Mouse (Mus musculus) MEL-GATA-1-ER (cell line): ENCODE measurements around the gene Mtln.
A peak's percentile ranks its signal among the peaks of the same experiment; 100 is the strongest.

Experiments used
- DNase-seq: peaks from one replicate; pipeline ENCODE4 v3.0.0-alpha.2; 2012; ENCODE audit warnings: low read depth; ENCODE audit errors: extremely low read depth

The Mtln gene

DNA sequence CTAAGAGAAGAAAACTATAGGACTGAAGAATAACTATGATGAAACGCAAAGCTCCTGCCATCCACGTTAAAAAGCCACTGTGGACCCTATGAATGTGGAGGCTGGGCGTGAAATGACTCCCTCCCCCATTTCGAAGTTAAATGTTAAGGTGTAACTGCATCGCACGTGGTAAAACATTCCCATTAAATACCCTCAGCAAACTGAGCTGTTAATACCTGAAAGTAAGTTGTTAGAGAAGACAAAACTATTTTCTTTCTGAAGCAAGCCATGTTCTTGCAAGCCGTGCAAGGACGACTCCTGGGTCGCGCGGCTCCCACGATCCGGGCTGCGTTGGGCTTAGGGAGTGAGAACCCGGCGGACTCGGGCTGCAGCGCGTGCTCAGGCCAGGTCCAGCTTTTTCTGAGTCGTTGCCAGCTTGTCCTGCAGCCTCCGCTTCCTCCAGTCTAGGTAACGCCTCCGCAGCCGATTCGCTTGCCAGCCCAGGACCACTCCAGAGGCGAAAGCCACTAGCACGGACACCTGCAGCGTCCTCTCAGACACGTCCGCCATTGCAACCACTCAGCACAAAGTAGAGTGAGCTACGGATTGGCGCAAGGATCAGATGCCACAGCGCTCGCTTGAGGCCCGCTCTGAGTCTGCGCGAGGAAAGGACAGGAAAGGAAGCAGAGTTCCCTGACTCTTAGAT is at the start of gene Mtln:
Gene Mtln, minus strand, starts transcription at position 570 of the 685 bp plus-strand sequence.
- peak; percentile 83 for DNase-seq

DNA sequence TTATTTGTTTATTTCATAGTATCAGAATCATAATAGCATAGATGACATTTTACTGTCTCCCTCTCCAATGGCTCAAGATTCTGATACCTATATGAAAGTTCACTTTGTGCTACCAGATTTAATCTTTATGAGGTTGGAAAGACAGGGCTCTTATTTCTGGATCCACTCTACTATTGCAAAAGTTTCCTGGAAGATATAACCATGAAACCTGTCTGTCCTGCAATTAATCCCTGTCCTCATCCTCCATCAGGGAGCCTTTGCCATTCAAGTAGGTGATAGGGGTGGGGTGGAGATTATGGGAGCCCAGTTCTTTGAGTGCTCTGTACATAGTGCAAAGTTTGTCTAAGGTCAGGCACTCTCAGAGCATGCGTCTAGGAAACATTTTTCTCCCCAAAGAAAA is 49.1 kb upstream of the Mtln start:
- DNase-seq: no peak

DNA sequence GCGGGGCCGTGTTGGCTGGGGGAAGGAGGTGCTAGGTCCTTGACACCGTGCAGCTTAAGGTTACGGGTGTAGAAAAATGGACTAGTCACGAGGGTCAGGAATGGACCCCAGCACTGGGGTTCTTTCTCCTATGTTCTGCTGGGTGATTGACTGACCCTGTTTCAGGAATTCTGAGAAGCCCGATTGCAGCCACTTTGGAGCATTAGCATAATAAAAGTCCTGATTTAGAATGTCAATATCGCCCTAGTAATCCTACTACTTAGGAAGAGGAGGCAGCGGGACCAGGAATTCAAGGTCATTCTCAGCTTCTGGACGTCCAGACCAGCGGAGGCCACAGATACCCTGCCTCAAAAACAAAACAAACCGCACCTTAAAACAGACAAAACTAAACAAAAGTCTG is 47.1 kb upstream of the Mtln start:
- DNase-seq: no peak

DNA sequence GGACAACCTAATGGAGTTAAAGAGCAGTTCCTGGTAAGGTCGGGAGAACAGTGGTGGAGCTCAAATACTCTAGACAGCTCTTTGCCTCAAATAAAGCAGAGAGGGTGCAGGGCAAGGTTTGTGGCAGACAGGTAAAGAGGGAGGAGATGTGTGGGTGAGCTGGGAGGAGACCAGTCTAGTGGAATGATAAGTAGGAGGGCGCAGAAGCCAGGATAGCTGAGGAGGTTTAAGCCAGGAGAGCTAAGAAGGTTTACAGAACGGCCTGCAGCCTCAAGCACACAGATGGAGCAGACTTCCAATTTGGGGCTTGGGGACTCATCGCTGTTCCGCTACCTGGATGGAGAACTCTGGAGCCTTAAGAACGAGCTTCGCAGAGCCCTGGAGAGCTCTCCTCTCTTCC is 46.3 kb upstream of the Mtln start, which contains the start of gene Acoxl:
Gene Acoxl, plus strand, starts transcription at position 301 of the 400 bp plus-strand sequence.
- DNase-seq: no peak

DNA sequence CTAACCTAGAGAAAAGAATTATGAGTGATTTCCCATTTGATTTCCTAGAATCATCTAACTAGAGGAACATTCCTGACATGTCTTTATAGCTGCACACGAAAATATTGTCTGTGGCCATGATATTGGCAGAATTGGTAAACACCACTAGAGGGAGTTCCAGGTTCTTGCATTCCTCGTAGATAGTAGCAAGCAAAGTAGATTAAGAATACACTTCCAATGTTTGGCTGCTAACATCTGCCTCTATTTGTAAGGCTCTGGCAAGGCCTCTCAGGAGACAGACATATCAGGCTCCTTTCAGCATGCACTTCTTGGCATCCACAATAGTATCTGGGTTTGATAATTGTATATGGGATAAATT is 40.5 kb upstream of the Mtln start:
- peak; percentile 75 for DNase-seq

DNA sequence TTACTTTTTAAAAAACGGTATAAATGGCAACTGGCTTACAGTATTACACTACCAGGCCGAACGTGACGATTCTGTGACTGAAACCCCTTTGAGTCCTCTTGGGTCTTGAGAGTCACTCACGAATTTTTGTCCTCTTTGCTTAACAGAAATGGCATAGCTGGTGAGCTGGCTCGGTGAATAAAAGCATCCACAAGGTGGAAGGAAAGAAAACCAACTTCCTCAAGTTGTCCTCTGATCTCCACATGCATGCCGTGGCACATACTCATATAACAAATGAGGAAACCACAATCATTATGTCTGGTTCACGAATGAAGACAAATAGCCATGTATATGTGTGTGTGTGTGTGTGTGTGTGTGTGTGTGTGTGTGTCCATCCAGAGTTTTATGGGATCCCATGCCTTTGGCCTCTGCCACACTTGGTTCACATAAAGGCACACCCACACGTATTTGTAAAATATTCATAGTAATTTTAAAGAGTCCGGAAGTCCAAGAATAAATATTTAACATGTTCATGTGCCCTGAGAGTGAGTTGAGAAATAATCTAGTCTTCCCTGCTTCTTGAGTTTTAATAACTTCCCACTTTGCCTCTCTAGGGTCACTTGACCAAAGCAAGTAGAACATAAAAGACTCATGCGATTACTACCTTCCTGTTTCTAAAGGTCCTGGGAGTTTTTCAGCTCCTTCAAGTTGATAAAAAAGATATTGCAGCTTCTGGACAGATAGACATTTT is 40.0 kb upstream of the Mtln start:
- DNase-seq: no peak

DNA sequence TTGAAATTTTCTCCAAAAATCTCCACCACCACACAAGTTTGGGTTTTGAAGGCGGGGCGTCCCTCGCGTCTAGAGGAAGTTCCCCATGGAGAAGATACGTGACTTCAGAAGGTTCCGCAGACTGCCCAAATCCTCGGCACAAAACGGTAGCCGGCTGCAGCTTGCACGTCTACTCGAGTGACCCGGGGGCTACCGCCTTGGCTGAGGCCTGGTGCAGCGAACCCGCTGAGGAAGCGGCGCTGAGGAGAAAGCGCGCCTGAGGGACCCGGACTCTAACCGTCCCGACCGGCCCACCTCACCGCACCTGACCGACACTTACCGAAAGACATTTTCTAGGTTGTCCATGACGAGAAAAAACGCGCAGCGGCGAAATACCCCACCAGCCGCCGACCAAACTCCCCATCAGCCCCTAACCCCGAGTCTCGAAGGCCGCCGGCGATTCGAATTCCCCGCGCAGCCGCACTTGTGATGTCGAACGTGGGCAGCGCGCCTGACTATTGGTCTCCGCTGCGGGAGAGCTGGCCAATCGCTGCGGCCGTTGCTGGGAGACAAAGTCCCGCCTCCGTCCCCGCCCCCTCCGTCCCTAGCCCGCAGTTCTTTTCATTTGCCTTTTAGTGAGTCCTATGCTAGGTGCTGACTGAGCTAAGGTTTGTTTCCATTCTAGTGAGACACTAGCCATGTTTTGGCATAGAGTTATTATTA is 39.3 kb upstream of the Mtln start, which contains the start of gene Bub1:
Gene Bub1, minus strand, starts transcription at position 465 of the 702 bp plus-strand sequence.
- DNase-seq: peak; percentile 69

DNA sequence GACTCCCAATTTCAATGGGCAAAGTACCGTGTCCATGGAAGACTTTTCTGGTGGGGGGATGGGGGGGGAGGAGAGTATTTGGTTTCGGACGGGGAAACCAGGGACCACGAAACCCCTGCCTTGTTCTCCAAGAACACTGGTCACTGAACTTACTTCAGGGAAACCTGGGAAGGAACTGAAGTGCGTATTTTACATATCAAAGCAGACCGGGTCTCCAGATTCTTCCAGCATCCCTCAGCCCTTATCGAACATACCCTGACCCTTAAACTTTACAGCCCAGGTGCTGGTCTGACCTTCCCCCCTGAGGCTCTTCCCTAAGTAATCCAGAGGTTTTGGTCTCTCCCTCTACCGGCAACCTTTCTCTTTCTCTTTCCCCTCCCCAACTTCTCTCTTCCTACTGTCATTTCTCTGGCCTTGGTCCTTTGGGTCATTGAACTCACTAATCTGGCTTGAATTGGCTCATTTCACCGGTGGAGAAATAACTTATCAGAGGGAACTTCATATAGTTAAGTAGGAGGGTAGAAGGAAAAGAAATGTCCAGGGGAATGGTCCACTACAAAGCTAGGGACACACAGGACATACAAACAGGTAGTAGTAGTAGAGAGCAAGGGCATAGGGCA is 2.5 kb downstream of the Mtln start:
- no peak for DNase-seq

DNA sequence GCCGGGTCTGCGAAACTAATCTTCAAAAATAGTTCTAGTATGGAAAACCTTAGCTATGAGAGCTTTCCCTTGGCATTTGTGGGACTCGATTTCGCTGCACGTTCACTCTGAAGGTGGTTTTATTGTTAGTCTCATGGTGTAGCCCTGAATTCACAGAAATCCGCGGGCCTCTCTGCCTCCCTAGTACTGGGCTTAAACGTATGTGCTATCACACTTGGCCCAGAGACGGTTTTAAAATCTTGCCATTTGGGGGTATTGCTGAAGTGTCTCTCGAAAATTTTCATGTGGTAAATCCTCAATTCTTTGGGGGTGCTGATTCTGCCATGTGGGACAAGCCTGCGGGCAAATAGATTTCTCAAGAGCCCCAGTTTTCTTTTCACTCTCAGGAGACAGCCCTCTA is 3.1 kb downstream of the Mtln start:
- no peak for DNase-seq

DNA sequence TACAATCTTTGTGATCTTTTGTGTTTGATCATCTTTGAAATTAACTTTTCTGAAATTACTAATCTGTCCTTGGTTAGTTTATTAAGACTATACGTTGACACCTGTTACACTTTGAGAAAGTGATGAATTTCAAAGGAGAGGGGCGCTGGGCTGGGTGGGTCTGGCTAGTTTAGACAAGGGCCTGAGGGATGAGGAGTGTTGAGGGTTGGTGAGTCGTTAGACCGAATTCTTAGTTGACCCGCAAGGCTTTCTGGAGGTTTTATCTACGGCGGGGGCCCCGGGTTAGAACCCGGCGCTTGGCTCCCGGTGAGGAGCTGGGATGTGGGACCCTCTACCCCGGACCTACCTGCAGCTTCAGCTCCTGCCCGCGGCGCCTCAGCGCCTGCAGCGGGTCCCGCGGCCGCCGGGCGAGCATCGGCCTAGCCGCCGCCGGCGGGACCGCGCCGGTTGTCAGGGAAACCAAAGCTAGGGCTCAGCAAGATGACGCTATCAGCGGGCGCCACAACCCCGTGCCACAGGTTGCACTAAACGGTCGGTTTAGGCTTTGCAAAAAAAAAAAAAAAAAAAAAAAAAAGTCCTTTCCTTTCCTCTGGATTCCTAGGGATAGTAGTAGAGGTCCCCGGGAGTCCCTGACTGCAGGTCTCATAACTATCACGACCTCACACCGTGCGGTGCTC is 3.7 kb downstream of the Mtln start, which contains the start of gene Nphp1:
Gene Nphp1, minus strand, starts transcription at position 458 of the 677 bp plus-strand sequence.
- DNase-seq: peak; percentile 65

DNA sequence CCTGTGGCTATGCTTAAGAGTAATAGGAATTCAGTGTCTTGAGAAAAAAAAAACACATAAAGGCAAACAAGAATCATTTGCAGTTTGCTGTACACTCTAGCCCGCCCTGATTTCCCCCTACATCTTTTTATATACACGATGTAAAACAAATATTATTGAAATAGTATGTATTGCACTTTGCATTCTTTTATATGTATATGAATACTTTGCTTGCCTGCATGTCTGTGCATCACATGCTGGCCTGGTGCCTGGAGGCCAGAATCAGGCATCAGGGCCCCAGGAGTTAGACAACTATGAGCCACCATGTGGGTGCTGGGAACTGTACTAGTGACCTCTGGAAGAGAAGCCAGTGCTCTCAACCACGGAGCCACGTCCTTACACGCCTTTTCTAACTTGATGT is 5.1 kb downstream of the Mtln start:
- DNase-seq: no peak

DNA sequence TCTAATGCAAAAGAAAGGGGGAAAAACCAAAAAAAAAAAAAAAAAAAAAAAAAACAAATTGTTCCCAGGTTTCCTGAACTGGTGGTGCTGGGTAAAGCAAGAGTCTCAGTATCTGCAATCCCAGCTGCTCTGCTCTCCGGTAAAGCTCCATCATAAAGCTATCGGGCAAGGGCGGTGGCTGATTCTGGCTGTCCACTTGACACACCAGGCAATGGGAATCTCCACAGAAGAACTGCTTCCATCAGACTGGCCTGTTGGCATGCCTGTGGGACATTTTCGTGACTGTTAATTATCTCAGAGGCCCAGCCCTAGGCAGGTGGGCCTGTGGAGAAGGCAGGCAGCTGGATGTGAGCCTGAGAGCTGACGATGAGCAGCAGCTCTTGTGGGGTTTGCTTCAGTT is 13.8 kb downstream of the Mtln start:
- no peak for DNase-seq

DNA sequence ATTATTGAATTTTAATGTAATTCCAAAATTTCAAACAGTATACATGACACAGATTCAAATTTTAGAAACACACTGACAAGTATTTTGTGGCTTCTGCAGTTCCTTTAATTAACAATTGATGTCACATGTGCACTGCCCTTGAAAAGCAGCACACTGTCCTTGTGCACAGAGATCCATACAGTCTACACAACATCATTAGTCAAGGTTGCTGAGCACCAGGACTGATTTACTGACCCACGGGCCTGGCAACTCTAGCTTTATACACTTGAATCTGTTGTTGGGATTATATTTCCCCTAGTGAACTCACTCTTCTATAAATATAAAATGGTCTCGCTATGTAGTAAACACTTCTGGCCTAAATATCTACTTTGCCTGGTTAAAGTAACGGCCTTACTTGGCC is 17.3 kb downstream of the Mtln start:
- no peak for DNase-seq

DNA sequence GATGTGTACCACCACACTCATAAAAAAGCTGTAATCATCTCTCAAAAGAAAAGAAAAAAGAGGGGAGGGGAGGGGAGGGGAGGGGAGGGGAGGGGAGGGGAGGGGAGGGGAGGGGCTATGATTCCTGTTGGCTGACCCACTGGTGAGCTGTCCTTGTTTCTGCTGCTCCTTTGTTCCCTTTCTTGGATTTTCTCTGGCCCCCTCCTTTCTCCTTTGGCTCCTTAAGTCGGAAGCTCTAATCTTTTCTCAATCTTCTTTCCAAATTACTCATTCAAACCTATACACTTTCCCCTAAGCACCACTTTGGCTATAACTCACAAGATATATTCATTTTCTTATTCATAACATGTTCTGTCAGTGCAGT is 17.7 kb downstream of the Mtln start:
- no peak for DNase-seq

DNA sequence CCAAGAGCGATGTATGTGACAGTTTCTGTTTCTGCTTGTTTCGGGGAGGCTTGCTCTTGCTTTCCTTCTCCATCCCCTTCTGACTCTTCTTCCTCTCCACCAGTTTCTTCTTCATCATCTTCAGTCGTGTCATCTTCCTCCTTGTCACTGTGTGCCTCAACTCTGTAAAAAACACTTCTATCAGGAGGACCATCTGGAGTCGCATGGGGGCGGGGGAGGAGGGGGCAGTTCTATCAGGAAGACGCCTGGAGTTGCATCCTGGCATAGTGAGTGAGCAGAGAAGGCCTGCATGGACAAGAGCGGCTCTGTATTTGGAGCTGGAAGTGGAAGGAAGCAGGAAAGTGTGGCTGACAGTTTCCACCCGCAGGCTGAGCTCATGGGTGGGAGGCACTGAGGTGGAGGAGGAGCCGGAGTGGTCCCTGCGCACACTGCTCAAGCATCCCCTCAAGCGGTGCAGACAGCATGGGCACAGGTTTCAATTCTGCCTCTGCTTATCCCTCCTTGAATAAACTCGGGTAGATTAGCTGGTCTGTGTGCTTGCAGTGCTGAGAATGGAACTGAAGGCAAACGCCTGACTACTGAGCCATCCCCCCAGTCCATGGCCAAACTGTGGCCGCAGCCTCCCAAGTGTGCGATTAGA is 18.2 kb downstream of the Mtln start:
- DNase-seq: no peak

DNA sequence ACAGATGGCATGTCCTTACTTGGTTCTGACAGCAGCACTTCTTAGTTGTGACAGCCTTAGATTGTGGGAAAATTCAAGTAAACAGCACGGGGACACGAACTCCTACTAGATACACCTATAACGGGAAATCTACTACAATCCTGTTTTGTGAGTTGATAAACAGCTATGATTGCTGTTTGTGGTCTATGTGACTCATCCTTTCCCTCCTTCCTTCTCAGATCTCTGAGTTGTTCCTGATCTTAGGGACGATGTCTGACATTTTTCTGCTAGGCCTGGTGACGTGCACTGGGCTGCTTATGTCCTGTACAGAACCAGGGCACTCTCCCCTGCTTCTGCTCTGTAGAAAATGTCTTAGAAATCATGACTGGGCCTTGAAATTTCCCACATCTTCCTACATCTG is 30.7 kb downstream of the Mtln start:
- no peak for DNase-seq

DNA sequence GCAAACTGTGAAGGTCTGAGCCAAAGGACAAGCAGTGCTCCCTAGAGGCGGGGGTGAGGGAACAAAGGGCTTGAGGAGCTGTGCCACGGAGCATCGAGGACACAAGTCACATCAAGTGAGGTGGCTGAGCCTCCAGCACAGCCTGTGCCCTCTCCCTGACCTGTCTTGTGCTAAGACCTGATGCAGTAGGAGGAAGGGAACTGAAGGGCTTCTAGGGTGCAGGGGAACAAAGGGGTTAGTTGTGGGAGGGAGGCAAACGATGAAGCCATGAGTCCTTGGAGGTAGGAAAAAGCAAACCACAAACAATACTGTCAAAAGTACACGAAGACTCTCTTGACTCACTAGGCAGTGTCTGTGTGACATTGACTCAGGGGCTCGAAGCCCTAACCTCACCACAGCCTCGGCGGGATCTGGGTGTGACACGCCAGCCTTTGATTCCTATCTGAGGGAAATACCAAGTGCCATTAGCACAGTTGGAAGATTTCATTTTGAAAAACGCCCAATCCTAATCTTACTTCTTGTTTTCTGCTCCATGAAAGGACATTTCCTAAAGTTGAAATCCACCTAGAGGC is 31.8 kb downstream of the Mtln start:
- peak; percentile 12 for DNase-seq

DNA sequence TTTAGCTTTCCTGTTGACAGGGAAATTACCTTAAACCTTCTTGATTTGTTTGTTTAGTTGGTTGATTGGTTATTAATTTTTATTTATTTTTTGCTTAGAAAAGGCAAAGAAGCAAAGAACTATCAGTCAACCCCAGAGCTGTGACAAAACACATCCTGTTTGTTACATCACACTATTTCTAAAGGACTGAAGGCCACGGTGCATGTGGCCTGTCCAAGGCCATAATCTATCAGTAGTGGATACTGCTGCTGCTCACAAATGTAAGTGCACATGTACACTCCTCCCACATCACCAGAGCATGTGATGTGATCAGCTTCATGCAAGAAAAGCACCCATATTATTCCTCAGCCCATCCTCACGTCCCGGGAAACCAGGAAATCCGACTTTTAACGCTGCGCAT is 32.3 kb downstream of the Mtln start:
- no peak for DNase-seq

DNA sequence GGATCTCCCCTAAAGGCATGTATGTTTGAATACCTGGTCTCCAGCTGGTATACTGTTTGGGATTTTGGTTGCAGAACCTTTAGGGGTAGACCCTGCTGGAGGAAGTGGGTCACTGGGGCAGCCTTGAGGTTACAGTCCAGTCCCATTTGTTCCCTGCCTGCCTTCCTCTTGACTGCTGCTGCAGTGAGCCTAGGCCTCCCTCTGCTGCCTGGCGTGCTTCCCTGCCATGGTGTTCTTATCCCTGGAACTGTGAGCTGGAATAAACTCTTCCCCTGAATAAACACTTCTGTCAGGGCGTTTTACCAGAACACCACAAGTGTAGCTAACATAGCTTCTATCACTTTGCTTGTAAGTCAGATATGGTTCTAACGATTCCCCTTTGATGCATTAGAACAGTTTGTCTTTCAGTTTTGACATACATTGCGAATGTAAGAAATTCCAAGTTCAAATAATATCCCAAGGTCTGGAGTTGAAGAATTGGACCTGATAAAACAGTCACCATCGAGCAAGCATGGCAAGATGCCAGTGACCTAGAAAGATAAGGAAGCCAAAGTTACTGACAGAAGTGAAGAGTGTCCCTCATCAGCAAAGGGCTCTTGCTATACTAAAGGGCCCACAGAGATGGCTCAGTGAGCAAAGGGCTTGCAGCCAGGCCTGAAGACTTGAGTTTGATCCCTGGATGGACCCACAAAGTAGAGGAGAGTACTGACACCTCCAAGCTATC is 33.0 kb downstream of the Mtln start:
- DNase-seq: no peak

DNA sequence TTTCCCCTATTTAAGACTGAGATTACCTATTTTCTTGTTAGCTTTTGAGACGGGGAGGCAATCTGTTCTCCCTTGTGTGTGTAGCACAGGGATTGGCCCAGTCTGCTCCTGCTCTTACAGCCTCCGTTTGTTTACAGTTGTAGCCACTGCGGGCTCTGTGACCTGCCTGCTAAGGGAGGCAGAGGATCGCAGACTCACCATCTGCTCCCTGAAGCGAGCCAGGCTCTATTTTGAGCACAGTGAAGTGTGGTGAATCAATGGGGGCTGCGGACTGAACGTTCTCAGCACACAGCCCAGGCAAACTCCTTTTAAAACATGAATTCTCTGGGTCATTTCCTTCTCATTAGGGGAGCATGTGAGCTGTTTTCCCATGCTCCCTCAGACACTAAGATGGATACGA is 35.1 kb downstream of the Mtln start:
- no peak for DNase-seq
